In the genomic region with DNA sequence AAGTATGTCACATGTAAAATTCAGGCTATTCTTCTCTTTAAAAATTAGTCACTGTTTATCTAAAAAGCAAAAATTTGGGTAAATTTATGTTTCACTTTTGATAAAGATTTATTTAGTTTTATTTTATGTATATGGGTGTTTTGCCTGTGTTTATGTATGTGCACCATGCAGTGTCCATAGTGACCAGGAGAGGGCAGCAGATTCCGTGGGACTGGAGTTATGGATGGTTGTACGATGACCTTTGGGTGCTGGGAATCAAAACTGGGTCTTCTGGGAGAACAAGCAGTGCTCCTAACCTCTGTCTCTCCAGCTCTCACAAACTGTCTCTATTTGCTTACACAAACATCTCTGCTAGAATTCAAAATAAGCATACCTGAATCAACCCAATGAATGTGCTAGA, we compare ENCODE assay signal across 22 mouse cellular contexts.
DNase-seq lines count a peak whose midpoint lies in the region; ATAC-seq and TF ChIP-seq lines count a peak whose summit lies in the region.
"Had no signal": no experiment of that assay in that cellular context is flagged by ENCODE, and none has a peak within 500 bp of the region (broad histone marks: within the 10 kb centered on the region; RNA-seq: fewer than 3 reads in every experiment).

No protein-coding gene starts in this region.

- no peaks in the 10 kb centered on the region for H3K36me3 ChIP-seq in intestine, postnatal 0 days (ENCODE audit: control insufficient read depth, insufficient read depth)
- no peaks in the 10 kb centered on the region for H3K36me3 ChIP-seq in intestine, embryonic 16.5 days (ENCODE audit: control insufficient read depth, insufficient read depth, low read length)
- no peaks in the 10 kb centered on the region for H3K36me3 ChIP-seq in liver, postnatal 0 days (replicated peaks; ENCODE audit: insufficient read depth, low read length)
- no peaks in the 10 kb centered on the region for H3K36me3 ChIP-seq in liver, embryonic 12.5 days
- H3K36me3 ChIP-seq in MEL (ENCODE audit: control insufficient read depth in 1 of 2, insufficient read depth in 2 of 2, low read length in 2 of 2), result no peaks in the 10 kb centered on the region
- H3K36me3 ChIP-seq: embryonic facial prominence, embryonic 13.5 days; forebrain, embryonic 10.5 days; hindbrain, embryonic 13.5 days; limb, embryonic 12.5 days; midbrain, embryonic 13.5 days had no signal

- DNase-seq in liver, postnatal 0 days, result no peak
- DNase-seq in MEL (ENCODE audit: low read depth, low spot score), result peak; percentile 20
- DNase-seq in brain, embryonic 14.5 days (ENCODE audit: low read depth), result no peak
- DNase-seq in left cerebral cortex, adult 18-20 months (ENCODE audit: low spot score in 2 of 2), result no peak
- DNase-seq: adrenal gland, postnatal 10 days; cerebellum, adult 18-20 months; cerebellum, postnatal 10 days; forebrain, postnatal 0 days; heart, postnatal 36 days; kidney, adult 11 months; lung, adult 2 months; lung, postnatal 36 days had no signal

- TF ChIP-seq RAD21 in MEL (IDR thresholded peaks at IDR 0.05; ENCODE audit: low read depth, low read length), result peak; percentile 33

- no peak for ATAC-seq in intestine, postnatal 0 days
- no peak for ATAC-seq in intestine, embryonic 16.5 days
- no peak for ATAC-seq in liver, postnatal 0 days
- no peak for ATAC-seq in liver, embryonic 12.5 days
- ATAC-seq: forebrain, postnatal 0 days; midbrain, embryonic 13.5 days had no signal

- WGBS in intestine, postnatal 0 days, result 90% methylated on average over 2 of the region's 2 CpGs
- 75% methylated on average over 2 of the region's 2 CpGs for WGBS in intestine, embryonic 16.5 days
- 75% methylated on average over 2 of the region's 2 CpGs for WGBS in liver, postnatal 0 days (ENCODE audit: insufficient replicate concordance)
- 67% methylated on average over 2 of the region's 2 CpGs for WGBS in liver, embryonic 12.5 days (ENCODE audit: insufficient replicate concordance)

- no peak overlapping the region for H3K27ac ChIP-seq in intestine, postnatal 0 days (ENCODE audit: low read depth, low read length)
- no peak overlapping the region for H3K27ac ChIP-seq in intestine, embryonic 16.5 days (ENCODE audit: low read length)
- H3K27ac ChIP-seq in liver, postnatal 0 days (ENCODE audit: low read depth), result no peak overlapping the region
- no peak overlapping the region for H3K27ac ChIP-seq in liver, embryonic 12.5 days
- H3K27ac ChIP-seq in MEL (ENCODE audit: control insufficient read depth, low read depth, low read length), result no peak overlapping the region
- H3K27ac ChIP-seq: embryonic facial prominence, embryonic 13.5 days; forebrain, embryonic 10.5 days; hindbrain, embryonic 13.5 days; left cerebral cortex, adult 2 months; limb, embryonic 12.5 days; midbrain, embryonic 13.5 days had no signal

- no peaks in the 10 kb centered on the region for H3K27me3 ChIP-seq in intestine, postnatal 0 days (replicated peaks; ENCODE audit: control insufficient read depth, insufficient read depth, low read length)
- no peaks in the 10 kb centered on the region for H3K27me3 ChIP-seq in intestine, embryonic 16.5 days (replicated peaks; ENCODE audit: control insufficient read depth, insufficient read depth, low read length)
- no peaks in the 10 kb centered on the region for H3K27me3 ChIP-seq in liver, postnatal 0 days (ENCODE audit: insufficient read depth, low read length)
- H3K27me3 ChIP-seq in liver, embryonic 12.5 days (replicated peaks), result no peaks in the 10 kb centered on the region
- peaks cover 2 to 13% of the 10 kb centered on the region in 2 experiments; a peak in 3 of 4 replicates for H3K27me3 ChIP-seq in MEL (ENCODE audit: control insufficient read depth in 1 of 2, insufficient read depth in 2 of 2, low read length in 2 of 2)

- H3K9ac ChIP-seq in intestine, postnatal 0 days (ENCODE audit: low read depth, low read length), result no peak overlapping the region
- H3K9ac ChIP-seq in intestine, embryonic 16.5 days (ENCODE audit: low read depth, low read length), result no peak overlapping the region
- no peak overlapping the region for H3K9ac ChIP-seq in liver, postnatal 0 days (replicated peaks)
- no peak overlapping the region for H3K9ac ChIP-seq in liver, embryonic 12.5 days
- no peak overlapping the region for H3K9ac ChIP-seq in MEL (ENCODE audit: control insufficient read depth, low read depth, low read length, poor library complexity, severe bottlenecking)
- H3K9ac ChIP-seq: embryonic facial prominence, embryonic 13.5 days; forebrain, postnatal 0 days; hindbrain, embryonic 13.5 days; limb, embryonic 12.5 days; midbrain, embryonic 13.5 days had no signal

- no peak overlapping the region for H3K4me3 ChIP-seq in intestine, postnatal 0 days (ENCODE audit: low read depth, low read length)
- H3K4me3 ChIP-seq in intestine, embryonic 16.5 days (ENCODE audit: low read length), result no peak overlapping the region
- no peak overlapping the region for H3K4me3 ChIP-seq in liver, postnatal 0 days (ENCODE audit: low read depth, low read length)
- no peak overlapping the region for H3K4me3 ChIP-seq in liver, embryonic 12.5 days
- no peak overlapping the region for H3K4me3 ChIP-seq in MEL (ENCODE audit: control insufficient read depth in 1 of 2, insufficient read depth in 1 of 2, low read depth in 2 of 2, low read length in 2 of 2)
- H3K4me3 ChIP-seq: embryonic facial prominence, embryonic 13.5 days; forebrain, embryonic 10.5 days; hindbrain, embryonic 13.5 days; left cerebral cortex, adult 2 months; limb, embryonic 12.5 days; megakaryocyte, embryonic 14.5 days; midbrain, embryonic 13.5 days had no signal

- H3K79me2 ChIP-seq in MEL (ENCODE audit: control insufficient read depth, insufficient read depth, low read length, poor library complexity), result no peaks in the 10 kb centered on the region

- no peaks in the 10 kb centered on the region for H3K4me1 ChIP-seq in intestine, postnatal 0 days (replicated peaks; ENCODE audit: control insufficient read depth, insufficient read depth, low read length)
- no peaks in the 10 kb centered on the region for H3K4me1 ChIP-seq in intestine, embryonic 16.5 days (ENCODE audit: control insufficient read depth, insufficient read depth, low read length)
- H3K4me1 ChIP-seq in liver, postnatal 0 days (ENCODE audit: insufficient read depth), result no peaks in the 10 kb centered on the region
- H3K4me1 ChIP-seq in liver, embryonic 12.5 days, result no peaks in the 10 kb centered on the region
- no peaks in the 10 kb centered on the region for H3K4me1 ChIP-seq in MEL (ENCODE audit: control insufficient read depth in 1 of 2, insufficient read depth in 2 of 2, low read length in 2 of 2)
- H3K4me1 ChIP-seq: embryonic facial prominence, embryonic 13.5 days; hindbrain, embryonic 13.5 days; megakaryocyte, embryonic 14.5 days; midbrain, embryonic 13.5 days had no signal

- H3K4me2 ChIP-seq in intestine, postnatal 0 days (replicated peaks; ENCODE audit: low read depth), result no peak overlapping the region
- H3K4me2 ChIP-seq in intestine, embryonic 16.5 days (ENCODE audit: low read depth, low read length), result no peak overlapping the region
- no peak overlapping the region for H3K4me2 ChIP-seq in liver, postnatal 0 days (ENCODE audit: low read depth, low read length)
- no peak overlapping the region for H3K4me2 ChIP-seq in liver, embryonic 12.5 days
- H3K4me2 ChIP-seq: embryonic facial prominence, embryonic 13.5 days; hindbrain, embryonic 13.5 days; limb, embryonic 12.5 days; midbrain, embryonic 13.5 days had no signal

- TF ChIP-seq EP300 in liver, postnatal 0 days (IDR thresholded peaks at IDR 0.05; ENCODE audit: low read depth), result no peak
- TF ChIP-seq EP300 in MEL (IDR thresholded peaks at IDR 0.05; ENCODE audit: low read depth in 1 of 2, low read length in 2 of 2), result no peak

- TF ChIP-seq POLR2A in MEL (IDR thresholded peaks at IDR 0.05; ENCODE audit: control insufficient read depth in 1 of 2, insufficient read depth in 1 of 2, low read depth in 1 of 2, low read length in 2 of 2, poor library complexity in 1 of 2), result no peak
- TF ChIP-seq POLR2A in brain, embryonic 14.5 days (IDR thresholded peaks at IDR 0.05; ENCODE audit: borderline replicate concordance, extremely low read depth, insufficient read depth, insufficient read length, poor library complexity, severe bottlenecking), result no peak

- H3K9me3 ChIP-seq in intestine, postnatal 0 days (ENCODE audit: control insufficient read depth), result 0 out of 2 replicates have a peak, but pooled peaks cover 8% of the 10 kb centered on the region
- peaks cover 9% of the 10 kb centered on the region; the same call in 1 of the 2 replicates for H3K9me3 ChIP-seq in intestine, embryonic 16.5 days (ENCODE audit: control insufficient read depth, low read length)
- peaks cover 10% of the 10 kb centered on the region for H3K9me3 ChIP-seq in liver, postnatal 0 days (ENCODE audit: low read length)
- peaks cover 18% of the 10 kb centered on the region for H3K9me3 ChIP-seq in liver, embryonic 12.5 days (replicated peaks)
- no peaks in the 10 kb centered on the region for H3K9me3 ChIP-seq in MEL (replicated peaks; ENCODE audit: insufficient read depth, low read length)

- TF ChIP-seq CTCF in intestine, postnatal 0 days (IDR thresholded peaks at IDR 0.05; ENCODE audit: low read depth), result peak; percentile 41; the same call in 1 of the 2 replicates
- TF ChIP-seq CTCF in liver, postnatal 0 days (IDR thresholded peaks at IDR 0.05; ENCODE audit: low read depth), result peak; percentile 39
- peak; percentile 54 to 65 (median 57) for TF ChIP-seq CTCF in MEL (IDR thresholded peaks at IDR 0.05 in 2 of 3, conservative IDR thresholded peaks at IDR 0.05 in 1 of 3; ENCODE audit: control insufficient read depth in 1 of 3, insufficient read depth in 1 of 3, low read depth in 2 of 3, low read length in 3 of 3, poor library complexity in 1 of 3, severe bottlenecking in 1 of 3)
- TF ChIP-seq CTCF in brain, embryonic 14.5 days (IDR thresholded peaks at IDR 0.05; ENCODE audit: borderline replicate concordance, extremely low read depth, insufficient read depth, insufficient read length), result peak; percentile 29; the same call in 1 of the 2 replicates

TF ChIP-seq in MEL, 35 proteins besides CTCF, POLR2A, EP300 and RAD21:
- TF ChIP-seq POLR2AphosphoS5 (IDR thresholded peaks at IDR 0.05; ENCODE audit: borderline replicate concordance, low read depth, low read length) (no peak), BHLHE40 (IDR thresholded peaks at IDR 0.05; ENCODE audit: borderline replicate concordance, low read depth, low read length) (no peak), ZNF384 (IDR thresholded peaks at IDR 0.05; ENCODE audit: low read depth, low read length) (no peak), NRF1 (IDR thresholded peaks at IDR 0.05; ENCODE audit: insufficient read depth, low read depth, low read length, poor library complexity, severe bottlenecking) (no peak), SMC3 (IDR thresholded peaks at IDR 0.05; ENCODE audit: low read depth, low read length) (no peak), CHD1 (IDR thresholded peaks at IDR 0.05; ENCODE audit: low read depth, low read length) (no peak), MAX (IDR thresholded peaks at IDR 0.05; ENCODE audit: low read length) (no peak), NELFE (IDR thresholded peaks at IDR 0.05; ENCODE audit: low read depth, low read length) (no peak), GABPA (IDR thresholded peaks at IDR 0.05; ENCODE audit: low read depth, low read length) (no peak)
